Mouse (Mus musculus): Measurements from ENCODE around the gene Opcml. TPM values are rescaled to one million over a fixed set of nuclear protein-coding genes. Genes with fewer than 3 reads are reported as not detected.

The Opcml gene
- polyA plus RNA-seq, 1 experiment: 0.83 TPM

DNA sequence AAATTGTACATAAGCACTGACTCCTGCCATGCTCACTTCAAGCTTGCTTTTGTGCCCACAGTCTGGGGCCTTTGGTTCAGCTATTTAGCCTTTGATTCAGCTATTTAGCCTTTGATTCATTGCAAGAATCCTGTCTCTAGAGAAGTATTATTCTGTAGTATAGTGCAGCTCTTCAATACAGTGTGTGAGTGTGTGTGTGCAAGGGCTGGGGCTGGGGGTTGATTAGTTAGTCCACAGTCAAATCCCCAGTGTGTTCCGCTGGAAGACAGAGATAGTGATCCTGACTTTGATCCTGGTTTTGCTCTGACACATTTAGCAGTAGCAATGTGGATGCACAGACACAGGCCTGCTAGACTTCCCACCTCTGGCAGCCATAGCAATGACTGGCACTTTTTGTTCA lies 797.9 kb downstream of the Opcml start:
- TF ChIP-seq CTCF (IDR thresholded peaks at IDR 0.05; ENCODE audit: borderline replicate concordance, insufficient read depth, low read length) (no peak), POLR2A (IDR thresholded peaks at IDR 0.05; ENCODE audit: low read depth, low read length) (no peak)
- Histone ChIP-seq H3K4me3 (ENCODE audit: insufficient read depth, low read length) (no peak overlapping the region), H3K27ac (ENCODE audit: insufficient read depth, low read length) (no peak overlapping the region), H3K4me1 (ENCODE audit: control insufficient read depth, insufficient read depth, low read length) (no peaks in the 10 kb centered on the region)

DNA sequence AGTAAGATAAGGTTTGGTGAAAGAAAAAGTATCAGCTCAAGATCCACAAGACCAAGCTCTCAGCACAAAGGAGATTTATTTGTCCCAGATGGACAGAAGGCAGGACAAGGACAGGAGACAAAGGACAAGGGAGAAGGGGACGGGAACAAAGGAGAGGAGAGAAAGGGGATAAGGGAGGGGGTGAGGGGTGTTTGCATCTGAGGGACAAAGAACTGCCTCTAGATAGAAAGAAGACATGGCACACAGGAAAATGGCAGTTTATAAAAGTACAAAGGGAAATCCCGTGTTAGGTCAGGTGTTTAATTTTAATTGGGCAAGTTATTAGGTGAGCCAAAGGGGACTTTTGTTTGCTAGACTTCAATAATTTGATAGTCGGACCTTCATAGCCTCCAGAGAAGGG lies 801.6 kb downstream of the Opcml start:
- TF ChIP-seq CTCF (IDR thresholded peaks at IDR 0.05; ENCODE audit: borderline replicate concordance, insufficient read depth, low read length) (no peak), POLR2A (IDR thresholded peaks at IDR 0.05; ENCODE audit: low read depth, low read length) (no peak)
- no peak overlapping the region for H3K27ac ChIP-seq (ENCODE audit: insufficient read depth, low read length)
- H3K4me1 ChIP-seq (ENCODE audit: control insufficient read depth, insufficient read depth, low read length): no peaks in the 10 kb centered on the region
- no peak overlapping the region for H3K4me3 ChIP-seq (ENCODE audit: insufficient read depth, low read length)

DNA sequence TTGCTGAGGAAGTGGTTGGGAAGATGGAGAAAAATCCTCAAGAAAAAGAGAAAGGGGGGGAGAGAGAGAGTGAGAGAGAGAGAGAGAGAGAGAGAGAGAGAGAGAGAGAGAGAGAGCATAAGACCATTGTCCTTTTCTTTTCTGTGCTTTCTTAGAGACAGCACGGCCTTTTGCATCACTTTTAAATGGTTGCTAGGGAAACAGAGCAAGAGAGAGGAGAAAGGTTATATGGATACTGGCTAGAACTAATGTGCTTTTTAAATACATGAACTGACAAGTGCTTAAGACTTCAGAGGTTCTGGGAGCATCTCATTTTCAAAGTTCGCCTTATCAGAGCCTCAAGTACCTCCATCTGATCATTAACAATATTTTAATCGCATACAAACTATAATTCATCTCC lies 804.5 kb downstream of the Opcml start:
- no peak overlapping the region for H3K27ac ChIP-seq (ENCODE audit: insufficient read depth, low read length)
- H3K4me3 ChIP-seq (ENCODE audit: insufficient read depth, low read length): no peak overlapping the region
- TF ChIP-seq POLR2A (IDR thresholded peaks at IDR 0.05; ENCODE audit: low read depth, low read length) (no peak), CTCF (IDR thresholded peaks at IDR 0.05; ENCODE audit: borderline replicate concordance, insufficient read depth, low read length) (no peak)
- no peaks in the 10 kb centered on the region for H3K4me1 ChIP-seq (ENCODE audit: control insufficient read depth, insufficient read depth, low read length)

DNA sequence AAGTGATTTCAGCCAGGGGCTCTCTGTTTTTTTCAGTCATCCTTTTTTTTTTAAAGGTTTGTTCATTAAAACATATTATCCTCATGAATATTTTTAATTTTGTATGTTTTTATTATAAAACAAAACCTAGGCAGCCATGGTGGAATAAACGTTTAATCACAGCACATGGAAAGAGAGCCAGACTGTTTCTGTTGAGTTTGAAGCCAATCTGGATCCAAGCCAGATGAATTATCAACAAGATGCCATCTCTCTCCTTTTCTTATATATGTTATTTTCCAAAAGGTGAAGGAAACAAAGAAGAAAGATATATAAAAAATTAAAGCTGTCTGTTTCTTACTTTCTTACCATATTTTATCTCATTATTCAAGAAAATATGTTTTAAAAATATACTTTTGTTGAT lies 815.0 kb downstream of the Opcml start:
- TF ChIP-seq POLR2A (IDR thresholded peaks at IDR 0.05; ENCODE audit: low read depth, low read length) (no peak), CTCF (IDR thresholded peaks at IDR 0.05; ENCODE audit: borderline replicate concordance, insufficient read depth, low read length) (no peak)
- Histone ChIP-seq H3K4me1 (ENCODE audit: control insufficient read depth, insufficient read depth, low read length) (no peaks in the 10 kb centered on the region), H3K27ac (ENCODE audit: insufficient read depth, low read length) (no peak overlapping the region), H3K4me3 (ENCODE audit: insufficient read depth, low read length) (no peak overlapping the region)

DNA sequence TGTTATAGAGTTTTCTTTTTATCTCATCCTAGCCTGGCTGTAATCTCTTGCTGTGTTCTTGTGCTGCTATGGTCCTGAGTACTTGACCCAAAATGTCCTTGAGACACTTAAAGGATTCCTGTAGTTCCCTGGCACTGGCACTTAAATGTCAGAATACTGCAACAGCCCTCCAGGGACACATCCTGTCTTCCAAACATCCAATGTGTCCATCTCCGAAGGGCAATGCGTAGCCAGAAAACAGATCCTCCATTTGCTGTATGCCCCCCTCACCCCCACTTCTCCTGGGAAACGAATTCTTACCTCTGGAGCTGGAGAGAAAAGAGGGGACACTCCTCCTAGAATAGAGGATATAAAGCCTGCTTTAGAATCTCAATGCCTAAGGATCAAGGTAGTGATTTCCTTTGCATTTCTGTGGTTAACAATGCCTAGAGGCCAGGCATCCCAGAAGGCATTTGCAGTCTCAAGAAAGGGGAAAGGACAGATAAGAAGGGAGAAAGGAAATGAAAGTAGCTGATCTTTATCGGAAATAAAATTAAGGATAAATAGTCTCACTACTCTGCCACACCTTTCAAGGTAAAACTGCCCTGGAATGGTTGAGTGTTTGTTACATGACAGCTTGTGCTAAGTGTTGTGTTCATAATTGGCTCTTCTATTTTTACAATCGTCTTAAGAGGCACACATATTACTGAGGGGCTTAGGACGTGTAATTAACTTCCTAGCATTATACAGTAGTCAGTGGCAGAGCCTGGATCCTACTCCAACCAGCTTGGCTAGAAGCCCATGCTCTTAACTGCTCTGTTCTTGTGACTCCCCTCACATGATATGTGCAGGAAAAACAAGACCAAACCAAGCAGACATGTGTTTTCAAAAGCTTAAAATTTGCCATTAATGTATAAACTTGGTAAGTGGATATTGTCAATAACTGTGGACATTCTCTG lies 823.4 kb downstream of the Opcml start:
- no peak overlapping the region for H3K27ac ChIP-seq (ENCODE audit: insufficient read depth, low read length)
- no peaks in the 10 kb centered on the region for H3K4me1 ChIP-seq (ENCODE audit: control insufficient read depth, insufficient read depth, low read length)
- TF ChIP-seq CTCF (IDR thresholded peaks at IDR 0.05; ENCODE audit: borderline replicate concordance, insufficient read depth, low read length) (no peak), POLR2A (IDR thresholded peaks at IDR 0.05; ENCODE audit: low read depth, low read length) (no peak)
- H3K4me3 ChIP-seq (ENCODE audit: insufficient read depth, low read length): no peak overlapping the region

DNA sequence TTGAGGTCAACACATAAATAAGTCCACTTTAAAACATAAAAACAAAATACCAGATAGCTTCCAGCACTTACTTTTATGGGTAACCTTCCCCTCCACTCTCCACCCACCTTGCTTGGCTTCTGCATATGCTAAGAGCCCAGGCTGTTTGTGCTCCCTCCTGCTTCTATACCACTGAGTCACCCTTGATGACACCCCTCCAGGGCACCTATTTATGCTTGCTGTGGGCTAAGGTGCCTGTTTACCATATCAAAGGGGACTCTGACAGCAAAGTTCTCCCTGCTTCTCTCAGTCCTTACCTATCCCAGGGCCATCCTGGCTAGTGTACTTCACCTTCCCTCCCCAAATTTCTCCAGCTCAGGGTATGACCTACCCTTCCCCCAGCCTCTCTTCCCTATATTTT lies 824.9 kb downstream of the Opcml start:
- TF ChIP-seq CTCF (IDR thresholded peaks at IDR 0.05; ENCODE audit: borderline replicate concordance, insufficient read depth, low read length): no peak
- no peak for TF ChIP-seq POLR2A (IDR thresholded peaks at IDR 0.05; ENCODE audit: low read depth, low read length)
- H3K4me1 ChIP-seq (ENCODE audit: control insufficient read depth, insufficient read depth, low read length): no peaks in the 10 kb centered on the region
- H3K4me3 ChIP-seq (ENCODE audit: insufficient read depth, low read length): no peak overlapping the region
- H3K27ac ChIP-seq (ENCODE audit: insufficient read depth, low read length): no peak overlapping the region

DNA sequence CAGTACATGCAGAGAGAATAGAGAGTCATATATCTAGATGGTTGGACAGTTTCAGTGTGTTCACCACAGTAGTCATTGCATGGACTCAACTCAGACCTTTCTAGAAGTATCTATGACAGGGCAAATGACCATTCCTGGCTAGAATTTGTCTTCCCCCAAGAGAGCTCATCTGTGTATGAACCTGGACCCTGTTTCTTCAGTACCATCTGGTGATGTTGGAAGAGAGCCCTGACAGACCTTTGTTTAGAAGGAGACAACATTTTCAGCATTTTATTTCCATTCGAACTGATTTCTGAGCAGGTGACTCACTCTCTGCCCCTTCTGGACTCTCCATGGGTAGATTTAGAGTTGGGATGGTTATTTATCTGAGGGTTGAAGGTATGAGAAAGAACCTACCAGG lies 827.1 kb downstream of the Opcml start:
- Histone ChIP-seq H3K4me3 (ENCODE audit: insufficient read depth, low read length) (no peak overlapping the region), H3K27ac (ENCODE audit: insufficient read depth, low read length) (no peak overlapping the region), H3K4me1 (ENCODE audit: control insufficient read depth, insufficient read depth, low read length) (no peaks in the 10 kb centered on the region)
- TF ChIP-seq POLR2A (IDR thresholded peaks at IDR 0.05; ENCODE audit: low read depth, low read length) (no peak), CTCF (IDR thresholded peaks at IDR 0.05; ENCODE audit: borderline replicate concordance, insufficient read depth, low read length) (no peak)

DNA sequence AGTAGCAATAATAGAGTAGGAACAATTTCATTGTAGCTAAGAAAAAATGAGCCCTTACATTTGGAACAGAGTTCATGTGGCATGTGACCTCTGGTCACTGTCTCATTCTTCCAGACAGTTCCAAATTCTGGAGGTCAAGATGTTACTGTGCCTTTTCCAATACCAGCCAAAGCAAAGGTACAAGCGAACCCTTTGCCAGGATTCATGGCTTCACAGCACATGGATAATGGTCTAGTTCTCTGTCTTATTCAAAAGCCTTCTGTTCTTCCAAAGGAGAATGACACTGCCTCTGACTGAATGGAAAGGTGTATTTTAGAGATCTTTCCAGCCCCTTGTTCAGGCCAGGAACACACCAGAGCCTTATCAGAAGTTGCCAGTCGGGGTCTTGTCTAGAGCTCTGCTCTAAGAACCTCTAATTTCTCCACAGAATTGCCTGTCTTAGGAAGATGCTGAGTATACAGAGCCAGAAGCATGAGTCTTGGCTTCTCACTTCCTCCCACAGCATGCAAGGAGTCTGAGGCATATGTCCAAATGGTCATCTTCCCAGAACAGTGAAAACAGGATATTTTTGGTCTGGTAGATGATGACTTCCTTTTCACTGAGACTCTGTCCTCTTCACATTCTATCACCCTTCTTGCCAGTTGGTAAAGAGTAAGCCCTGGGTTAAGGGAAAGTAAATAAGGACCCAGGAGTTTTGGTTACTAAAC lies 827.8 kb downstream of the Opcml start:
- Histone ChIP-seq H3K4me3 (ENCODE audit: insufficient read depth, low read length) (no peak overlapping the region), H3K4me1 (ENCODE audit: control insufficient read depth, insufficient read depth, low read length) (no peaks in the 10 kb centered on the region), H3K27ac (ENCODE audit: insufficient read depth, low read length) (no peak overlapping the region)
- TF ChIP-seq CTCF (IDR thresholded peaks at IDR 0.05; ENCODE audit: borderline replicate concordance, insufficient read depth, low read length) (no peak), POLR2A (IDR thresholded peaks at IDR 0.05; ENCODE audit: low read depth, low read length) (no peak)

DNA sequence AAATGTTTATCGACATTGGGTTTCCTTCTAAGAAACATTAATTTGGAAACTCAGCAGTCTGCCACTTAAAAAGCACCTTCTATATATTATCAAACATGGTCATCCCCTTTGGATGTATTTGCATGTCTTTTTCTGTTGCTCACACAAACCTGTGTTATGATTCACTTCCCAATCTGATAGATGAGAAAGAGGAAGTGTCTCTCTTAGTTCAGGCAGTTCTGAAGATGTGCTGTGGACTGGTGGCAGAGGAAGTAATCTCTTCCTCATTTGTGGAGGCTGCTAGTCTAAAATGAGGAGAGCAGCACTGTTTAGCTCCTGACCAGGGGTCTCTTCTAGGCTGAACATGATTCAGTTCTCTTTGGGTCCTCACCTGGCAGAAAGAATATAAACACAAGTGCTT lies 831.4 kb downstream of the Opcml start:
- no peaks in the 10 kb centered on the region for H3K4me1 ChIP-seq (ENCODE audit: control insufficient read depth, insufficient read depth, low read length)
- no peak overlapping the region for H3K4me3 ChIP-seq (ENCODE audit: insufficient read depth, low read length)
- no peak for TF ChIP-seq POLR2A (IDR thresholded peaks at IDR 0.05; ENCODE audit: low read depth, low read length)
- TF ChIP-seq CTCF (IDR thresholded peaks at IDR 0.05; ENCODE audit: borderline replicate concordance, insufficient read depth, low read length): no peak
- H3K27ac ChIP-seq (ENCODE audit: insufficient read depth, low read length): no peak overlapping the region

DNA sequence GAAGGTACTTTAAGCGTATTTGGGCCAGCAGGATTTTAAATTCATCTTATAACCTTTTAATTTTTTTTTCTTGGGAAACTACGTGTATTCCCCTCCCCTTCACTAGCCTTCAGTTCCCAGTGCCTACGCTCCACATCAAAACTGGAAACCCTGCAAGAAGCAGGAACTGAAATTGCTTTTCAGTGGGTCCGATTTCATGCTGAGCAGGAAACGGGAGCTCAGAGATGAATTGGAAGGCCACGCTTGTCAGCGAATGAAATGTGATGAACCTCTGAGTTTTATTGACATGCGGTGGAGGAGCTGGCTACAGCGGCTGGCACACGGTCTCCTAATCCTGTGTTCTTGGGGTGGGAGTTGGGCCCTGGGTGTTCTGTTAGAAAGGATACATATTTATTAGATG lies 834.3 kb downstream of the Opcml start:
- Histone ChIP-seq H3K27ac (ENCODE audit: insufficient read depth, low read length) (no peak overlapping the region), H3K4me1 (ENCODE audit: control insufficient read depth, insufficient read depth, low read length) (no peaks in the 10 kb centered on the region), H3K4me3 (ENCODE audit: insufficient read depth, low read length) (no peak overlapping the region)
- TF ChIP-seq CTCF (IDR thresholded peaks at IDR 0.05; ENCODE audit: borderline replicate concordance, insufficient read depth, low read length) (no peak), POLR2A (IDR thresholded peaks at IDR 0.05; ENCODE audit: low read depth, low read length) (no peak)

All from embryonic fibroblast, embryonic 13.5 days (primary cell).